Mouse (Mus musculus): ENCODE measurements around the gene Sypl. TPM values are rescaled to one million over a fixed set of nuclear protein-coding genes. Genes with fewer than 3 reads are reported as not detected.

Gene Sypl
- polyA plus RNA-seq, 1 experiment from 2014 or later, result 59.8 TPM

DNA sequence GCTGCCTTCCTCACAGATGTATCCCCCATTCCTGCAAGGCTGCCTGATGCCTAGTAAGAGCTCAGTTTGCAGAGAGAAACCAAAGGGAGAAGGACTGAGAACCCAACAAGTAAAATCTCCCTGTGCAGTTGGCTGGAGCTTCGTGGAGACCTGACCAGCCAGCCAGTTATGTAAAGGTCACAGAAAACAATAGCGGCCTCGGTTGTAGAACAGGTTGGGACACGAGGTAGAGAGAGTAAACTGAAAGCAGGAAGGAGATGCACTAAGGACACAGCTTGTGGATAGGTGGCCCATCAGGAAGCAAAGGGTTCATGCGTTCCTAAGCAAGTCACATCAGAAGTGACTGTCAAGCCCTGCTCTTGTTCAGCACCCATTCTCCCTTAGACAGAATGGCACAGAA lies 52.2 kb downstream of the Sypl start:
- H3K27ac ChIP-seq (ENCODE audit: low read depth, low read length), result no peak overlapping the region
- H3K36me3 ChIP-seq (ENCODE audit: control insufficient read depth, insufficient read depth, low read length), result no peaks in the 10 kb centered on the region
- 78% methylated on average over 5 of the region's 5 CpGs for WGBS
- H3K27me3 ChIP-seq (ENCODE audit: control insufficient read depth, insufficient read depth, low read length), result no peaks in the 10 kb centered on the region
- no peak overlapping the region for H3K9ac ChIP-seq (ENCODE audit: low read depth, low read length)
- no peak overlapping the region for H3K4me3 ChIP-seq (ENCODE audit: low read depth, low read length)
- H3K4me1 ChIP-seq (replicated peaks; ENCODE audit: control insufficient read depth, insufficient read depth, low read length), result no peaks in the 10 kb centered on the region; the same call in 1 of the 2 replicates
- H3K9me3 ChIP-seq (ENCODE audit: control insufficient read depth, low read length), result no peaks in the 10 kb centered on the region
- ATAC-seq (ENCODE audit: low FRiP score) (no peak), DNase-seq (ENCODE audit: low spot score) (no peak)
- H3K4me2 ChIP-seq (replicated peaks; ENCODE audit: low read depth, low read length), result no peak overlapping the region

DNA sequence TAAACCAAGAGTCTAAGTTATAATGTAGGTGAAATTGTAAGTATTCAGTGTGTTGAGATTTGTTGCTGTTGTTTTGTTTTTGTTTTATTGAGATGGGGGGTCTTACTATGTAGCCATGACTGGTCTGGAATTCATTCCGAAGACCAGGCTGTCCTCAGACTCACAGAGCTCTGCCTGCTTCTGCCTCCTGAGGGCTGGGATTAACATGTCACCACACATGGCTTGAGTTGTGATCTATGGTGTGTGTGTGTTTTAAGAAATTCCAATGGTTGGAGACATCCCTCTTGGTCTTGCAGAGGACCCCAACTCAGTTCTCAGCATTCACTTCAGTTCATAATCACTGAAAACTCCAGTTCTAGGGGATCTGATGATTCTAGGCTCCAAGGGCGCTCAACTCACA lies 53.5 kb downstream of the Sypl start:
- H3K4me1 ChIP-seq (replicated peaks; ENCODE audit: control insufficient read depth, insufficient read depth, low read length), result no peaks in the 10 kb centered on the region; the same call in 1 of the 2 replicates
- no peak overlapping the region for H3K4me2 ChIP-seq (replicated peaks; ENCODE audit: low read depth, low read length)
- ATAC-seq (ENCODE audit: low FRiP score) (no peak), DNase-seq (ENCODE audit: low spot score) (no peak)
- H3K27me3 ChIP-seq (ENCODE audit: control insufficient read depth, insufficient read depth, low read length), result no peaks in the 10 kb centered on the region
- no peak overlapping the region for H3K27ac ChIP-seq (ENCODE audit: low read depth, low read length)
- no peaks in the 10 kb centered on the region for H3K36me3 ChIP-seq (ENCODE audit: control insufficient read depth, insufficient read depth, low read length)
- H3K4me3 ChIP-seq (ENCODE audit: low read depth, low read length), result no peak overlapping the region
- no peaks in the 10 kb centered on the region for H3K9me3 ChIP-seq (ENCODE audit: control insufficient read depth, low read length)
- H3K9ac ChIP-seq (ENCODE audit: low read depth, low read length), result no peak overlapping the region
- WGBS, result 89% methylated on average over 2 of the region's 2 CpGs

DNA sequence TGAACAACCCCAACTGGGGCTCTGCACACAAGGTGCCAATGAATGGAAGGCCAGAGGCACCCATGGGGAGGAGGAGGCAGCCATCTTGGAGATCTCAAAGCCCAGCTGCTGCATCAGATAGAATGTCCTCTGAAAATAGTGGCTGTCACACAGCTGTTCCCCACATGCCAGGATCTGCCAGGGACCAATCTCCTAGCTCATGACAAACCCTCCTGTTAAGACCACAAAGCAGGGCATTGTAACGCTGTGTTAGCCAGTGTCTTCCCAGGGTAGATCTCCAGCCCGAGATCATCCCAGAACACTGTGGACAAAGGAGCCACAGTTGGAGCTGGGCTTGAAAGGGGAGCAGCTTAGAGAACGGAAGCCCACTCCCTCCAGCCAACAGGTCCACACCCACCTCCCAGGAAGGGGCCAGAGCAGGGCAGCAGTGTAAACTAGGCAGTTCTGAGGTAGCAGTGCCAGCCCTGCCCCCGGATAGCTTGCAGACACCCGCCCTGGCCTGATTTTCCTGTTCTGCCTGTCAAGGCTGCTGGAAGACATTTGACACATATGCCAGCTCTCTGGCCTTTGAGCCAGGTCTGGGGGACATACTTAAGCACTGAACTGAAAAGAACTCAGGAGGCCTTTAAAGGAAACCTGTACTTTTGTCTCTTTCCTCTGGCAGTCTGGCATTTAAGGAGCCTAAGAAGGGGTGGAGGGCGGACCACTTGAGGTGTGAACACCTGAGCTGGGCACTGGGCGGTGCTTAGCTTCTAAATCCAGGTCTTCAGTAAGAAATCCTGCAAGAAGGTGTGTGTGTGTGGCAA lies 54.8 kb downstream of the Sypl start:
- Histone ChIP-seq H3K36me3 (ENCODE audit: control insufficient read depth, insufficient read depth, low read length) (no peaks in the 10 kb centered on the region), H3K4me2 (replicated peaks; ENCODE audit: low read depth, low read length) (no peak overlapping the region), H3K4me3 (ENCODE audit: low read depth, low read length) (no peak overlapping the region), H3K9ac (ENCODE audit: low read depth, low read length) (no peak overlapping the region), H3K4me1 (replicated peaks; ENCODE audit: control insufficient read depth, insufficient read depth, low read length) (no peaks in the 10 kb centered on the region; the same call in 1 of the 2 replicates), H3K27me3 (ENCODE audit: control insufficient read depth, insufficient read depth, low read length) (no peaks in the 10 kb centered on the region), H3K9me3 (ENCODE audit: control insufficient read depth, low read length) (no peaks in the 10 kb centered on the region), H3K27ac (ENCODE audit: low read depth, low read length) (no peak overlapping the region)
- DNase-seq (ENCODE audit: low spot score), result no peak
- WGBS, result 55% methylated on average over 7 of the region's 7 CpGs
- ATAC-seq (ENCODE audit: low FRiP score), result no peak

DNA sequence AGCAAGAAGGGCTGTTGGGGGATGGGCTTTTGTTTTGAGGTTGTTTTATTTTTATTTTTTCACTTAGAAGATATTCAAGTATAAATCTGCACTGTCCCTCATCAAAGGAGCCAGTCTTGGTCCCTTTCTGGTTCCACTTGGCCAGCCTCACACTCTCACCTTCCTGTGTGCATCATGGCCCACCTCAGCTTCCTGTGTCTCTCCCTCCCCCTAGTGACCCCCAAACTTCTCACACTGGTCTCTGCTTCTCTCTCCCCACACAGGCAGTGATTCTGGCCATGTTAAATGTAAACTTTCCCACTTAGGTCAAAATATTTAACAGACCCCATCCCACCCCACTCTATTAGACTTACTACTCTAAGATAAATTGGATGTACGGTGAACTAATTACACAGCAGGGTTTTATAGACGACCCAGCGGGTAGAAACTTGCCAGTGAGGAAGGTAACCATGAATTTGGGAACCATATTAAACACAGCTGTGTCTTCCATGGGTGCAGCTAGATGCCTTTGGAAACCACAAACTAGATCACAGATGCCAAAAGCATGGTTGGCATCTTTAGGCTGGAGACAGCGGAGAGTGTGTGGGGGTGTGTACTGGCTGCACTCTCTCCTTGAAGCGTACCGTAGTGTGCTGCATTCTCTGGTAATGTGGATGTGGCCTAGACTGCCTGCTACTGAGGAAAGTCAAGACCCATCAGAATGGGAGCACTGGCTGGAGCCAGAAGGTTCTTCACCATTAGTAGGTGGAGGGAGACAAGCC lies 55.7 kb downstream of the Sypl start:
- DNase-seq (ENCODE audit: low spot score), result no peak
- no peaks in the 10 kb centered on the region for H3K27me3 ChIP-seq (ENCODE audit: control insufficient read depth, insufficient read depth, low read length)
- no peak overlapping the region for H3K4me2 ChIP-seq (replicated peaks; ENCODE audit: low read depth, low read length)
- 94% methylated on average over 6 of the region's 6 CpGs for WGBS
- H3K4me1 ChIP-seq (replicated peaks; ENCODE audit: control insufficient read depth, insufficient read depth, low read length), result no peaks in the 10 kb centered on the region; the same call in 1 of the 2 replicates
- H3K9me3 ChIP-seq (ENCODE audit: control insufficient read depth, low read length), result no peaks in the 10 kb centered on the region
- no peaks in the 10 kb centered on the region for H3K36me3 ChIP-seq (ENCODE audit: control insufficient read depth, insufficient read depth, low read length)
- H3K9ac ChIP-seq (ENCODE audit: low read depth, low read length), result no peak overlapping the region
- no peak for ATAC-seq (ENCODE audit: low FRiP score)
- H3K27ac ChIP-seq (ENCODE audit: low read depth, low read length), result no peak overlapping the region
- H3K4me3 ChIP-seq (ENCODE audit: low read depth, low read length), result no peak overlapping the region

DNA sequence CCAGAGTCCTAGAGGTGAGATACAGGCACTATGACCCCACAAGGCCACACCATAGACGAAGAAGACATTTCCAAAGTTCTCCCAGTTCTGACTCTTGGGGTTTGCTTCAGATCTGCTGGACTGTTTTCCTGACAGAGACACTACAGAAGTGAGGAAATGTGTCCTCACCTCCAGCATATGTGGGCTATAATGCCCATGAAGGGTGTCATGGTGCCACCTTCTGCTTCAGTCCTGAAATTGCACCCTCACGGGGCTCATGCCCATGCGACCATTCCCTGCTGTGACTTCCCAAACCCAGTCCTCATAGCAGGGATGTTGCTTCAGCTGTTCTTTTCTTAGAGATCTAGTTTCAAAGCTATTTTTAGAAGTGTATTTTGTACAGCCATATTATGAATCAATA lies 56.3 kb downstream of the Sypl start:
- no peak overlapping the region for H3K4me2 ChIP-seq (replicated peaks; ENCODE audit: low read depth, low read length)
- WGBS, result 41% methylated on average over 3 of the region's 3 CpGs
- H3K4me3 ChIP-seq (ENCODE audit: low read depth, low read length), result no peak overlapping the region
- DNase-seq (ENCODE audit: low spot score), result peak; percentile 39
- no peak overlapping the region for H3K27ac ChIP-seq (ENCODE audit: low read depth, low read length)
- H3K36me3 ChIP-seq (ENCODE audit: control insufficient read depth, insufficient read depth, low read length), result no peaks in the 10 kb centered on the region
- H3K9ac ChIP-seq (ENCODE audit: low read depth, low read length), result no peak overlapping the region
- no peak for ATAC-seq (ENCODE audit: low FRiP score)
- H3K27me3 ChIP-seq (ENCODE audit: control insufficient read depth, insufficient read depth, low read length), result no peaks in the 10 kb centered on the region
- no peaks in the 10 kb centered on the region; the same call in 1 of the 2 replicates for H3K4me1 ChIP-seq (replicated peaks; ENCODE audit: control insufficient read depth, insufficient read depth, low read length)
- H3K9me3 ChIP-seq (ENCODE audit: control insufficient read depth, low read length), result no peaks in the 10 kb centered on the region

DNA sequence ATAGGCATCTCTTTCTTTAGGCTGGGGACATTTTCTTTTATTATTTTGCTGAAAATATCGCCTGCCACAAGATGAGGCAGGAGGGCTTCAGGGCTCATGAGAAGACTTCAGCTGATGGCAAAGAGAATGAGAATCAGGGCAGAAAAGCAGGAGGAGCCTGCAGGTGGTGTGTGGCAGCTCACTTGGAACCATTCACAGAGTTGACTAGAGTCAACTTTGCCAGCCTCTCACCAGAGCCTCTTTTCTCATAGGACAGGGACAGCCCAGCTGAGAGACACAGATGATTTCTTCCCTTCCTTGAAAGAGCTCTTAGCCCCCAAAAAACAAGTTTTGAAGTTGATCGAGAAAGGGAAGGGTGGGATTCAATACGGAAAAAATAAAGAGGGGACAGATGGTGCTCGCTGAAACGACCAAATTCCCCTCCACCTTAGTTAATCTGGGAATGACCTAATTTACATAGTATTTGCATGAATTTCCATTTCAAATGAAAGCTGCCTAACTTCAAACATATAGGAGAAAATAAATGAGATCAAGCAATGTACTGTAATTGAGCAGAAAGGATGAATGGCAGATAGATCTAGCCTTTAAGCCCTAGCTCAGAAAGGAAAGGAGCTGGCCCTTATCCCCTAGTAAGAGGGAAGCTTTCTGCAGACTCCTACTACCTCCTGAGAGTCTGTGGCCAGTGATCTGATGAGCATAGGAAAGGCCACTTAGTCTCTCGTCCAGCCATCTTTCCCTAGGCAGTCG lies 60.5 kb downstream of the Sypl start:
- 61% methylated on average over 7 of the region's 7 CpGs for WGBS
- Histone ChIP-seq H3K4me1 (replicated peaks; ENCODE audit: control insufficient read depth, insufficient read depth, low read length) (no peaks in the 10 kb centered on the region), H3K4me2 (replicated peaks; ENCODE audit: low read depth, low read length) (no peak overlapping the region), H3K9me3 (ENCODE audit: control insufficient read depth, low read length) (no peaks in the 10 kb centered on the region), H3K9ac (ENCODE audit: low read depth, low read length) (no peak overlapping the region), H3K27me3 (ENCODE audit: control insufficient read depth, insufficient read depth, low read length) (no peaks in the 10 kb centered on the region), H3K27ac (ENCODE audit: low read depth, low read length) (no peak overlapping the region), H3K4me3 (ENCODE audit: low read depth, low read length) (no peak overlapping the region), H3K36me3 (ENCODE audit: control insufficient read depth, insufficient read depth, low read length) (no peaks in the 10 kb centered on the region)
- DNase-seq (ENCODE audit: low spot score), result no peak
- no peak for ATAC-seq (ENCODE audit: low FRiP score)

DNA sequence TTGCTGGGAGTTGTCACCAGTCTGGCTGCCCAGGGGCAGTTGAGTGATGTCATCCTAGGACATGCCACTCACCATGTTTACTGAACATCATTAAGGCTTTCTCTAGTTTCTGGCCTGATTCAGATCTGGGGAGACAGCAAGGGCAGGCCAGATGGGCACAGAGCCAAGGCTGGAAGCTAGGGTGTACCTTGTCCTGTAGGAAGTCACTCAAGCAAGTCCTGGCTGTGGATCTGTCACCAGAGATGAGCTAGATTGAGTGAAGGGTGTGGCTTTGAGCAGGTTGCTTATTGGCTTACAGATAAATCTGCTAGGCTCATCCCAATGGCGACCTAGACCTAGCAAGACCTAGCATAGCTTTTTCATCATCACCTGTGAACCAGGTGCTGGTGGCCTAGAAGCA lies 61.4 kb downstream of the Sypl start:
- no peak overlapping the region for H3K9ac ChIP-seq (ENCODE audit: low read depth, low read length)
- WGBS, result 84% methylated on average over 1 of the region's 1 CpGs
- no peak overlapping the region for H3K27ac ChIP-seq (ENCODE audit: low read depth, low read length)
- no peak for ATAC-seq (ENCODE audit: low FRiP score)
- H3K4me3 ChIP-seq (ENCODE audit: low read depth, low read length), result no peak overlapping the region
- no peak overlapping the region for H3K4me2 ChIP-seq (replicated peaks; ENCODE audit: low read depth, low read length)
- no peaks in the 10 kb centered on the region for H3K9me3 ChIP-seq (ENCODE audit: control insufficient read depth, low read length)
- H3K27me3 ChIP-seq (ENCODE audit: control insufficient read depth, insufficient read depth, low read length), result no peaks in the 10 kb centered on the region
- DNase-seq (ENCODE audit: low spot score), result no peak
- H3K4me1 ChIP-seq (replicated peaks; ENCODE audit: control insufficient read depth, insufficient read depth, low read length), result no peaks in the 10 kb centered on the region
- no peaks in the 10 kb centered on the region for H3K36me3 ChIP-seq (ENCODE audit: control insufficient read depth, insufficient read depth, low read length)

DNA sequence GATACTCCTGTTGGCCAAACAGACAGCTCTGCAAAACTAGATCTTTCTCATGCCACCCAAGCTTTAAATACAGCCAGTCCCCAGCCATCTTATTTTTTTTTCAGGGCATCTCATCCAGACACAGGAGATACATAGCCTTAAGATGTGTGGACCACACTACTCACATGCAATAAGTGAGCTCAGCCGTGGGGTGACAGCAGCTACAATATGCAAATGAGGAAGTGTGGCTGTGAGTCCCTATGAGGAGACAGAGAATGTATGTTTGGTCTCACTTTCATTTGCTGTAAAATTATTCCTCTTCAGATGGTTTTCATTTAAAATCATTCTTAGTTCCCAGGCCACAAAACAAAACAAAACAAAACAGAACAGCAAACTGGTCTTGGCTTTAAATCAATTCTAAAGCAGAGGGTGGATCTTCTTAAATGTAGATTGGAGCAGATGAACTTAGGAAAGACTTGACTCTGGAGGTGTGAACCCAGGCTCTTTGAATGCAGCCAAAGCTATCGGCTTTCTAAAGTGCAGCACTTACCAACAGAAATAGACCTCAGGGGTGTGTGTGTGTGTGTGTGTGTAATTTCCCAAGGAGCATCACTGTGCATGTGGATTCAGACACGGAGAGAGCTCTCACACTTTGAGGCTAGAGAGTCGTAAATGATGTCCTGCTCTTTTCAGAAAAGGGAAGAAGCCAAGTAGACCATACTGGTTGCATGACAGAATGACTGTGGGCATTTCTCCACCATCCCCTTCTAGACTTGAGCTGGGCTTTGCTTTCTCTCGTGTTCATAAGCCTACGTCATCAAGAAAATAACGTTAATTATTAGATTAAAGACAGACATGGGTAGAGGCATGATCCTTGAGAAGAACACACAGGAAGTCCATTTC lies 63.4 kb downstream of the Sypl start:
- 81% methylated on average over 7 of the region's 7 CpGs for WGBS
- DNase-seq (ENCODE audit: low spot score), result no peak
- no peak overlapping the region for H3K27ac ChIP-seq (ENCODE audit: low read depth, low read length)
- no peak overlapping the region for H3K9ac ChIP-seq (ENCODE audit: low read depth, low read length)
- no peak overlapping the region for H3K4me3 ChIP-seq (ENCODE audit: low read depth, low read length)
- no peaks in the 10 kb centered on the region for H3K36me3 ChIP-seq (ENCODE audit: control insufficient read depth, insufficient read depth, low read length)
- no peaks in the 10 kb centered on the region for H3K9me3 ChIP-seq (ENCODE audit: control insufficient read depth, low read length)
- no peaks in the 10 kb centered on the region for H3K27me3 ChIP-seq (ENCODE audit: control insufficient read depth, insufficient read depth, low read length)
- ATAC-seq (ENCODE audit: low FRiP score), result no peak
- no peak overlapping the region for H3K4me2 ChIP-seq (replicated peaks; ENCODE audit: low read depth, low read length)
- H3K4me1 ChIP-seq (replicated peaks; ENCODE audit: control insufficient read depth, insufficient read depth, low read length), result no peaks in the 10 kb centered on the region

Measured in hindbrain, embryonic 11.5 days (tissue).